Mouse (Mus musculus): ENCODE measurements at regions not wholly inside any gene's neighbourhood (a gene's known extent, or its start where the extent isn't known, plus 50 kb on each side); places are given as distances from the start of the nearest gene placed in this dataset.

GRCm38 (mm10) chr13:40606405-40607271, 131.5 kb downstream of the Tfap2a start:
- TF ChIP-seq CTCF (IDR thresholded peaks at IDR 0.05): no peak
- TF ChIP-seq POLR2A (IDR thresholded peaks at IDR 0.05; ENCODE audit: insufficient read depth, low read depth, low read length): no peak
